Mouse (Mus musculus): ENCODE measurements around the gene Ank3. TPM values are rescaled to one million over a fixed set of nuclear protein-coding genes. Genes with fewer than 3 reads are reported as not detected.

The Ank3 gene
- polyA plus RNA-seq, 1 experiment: 39.1 TPM

GRCm38 (mm10) chr10:69659818-69660217 is 261.2 kb downstream of the Ank3 start:
- H3K4me3 ChIP-seq (ENCODE audit: insufficient read depth, low read depth, low read length): no peak overlapping the region
- TF ChIP-seq POLR2A (IDR thresholded peaks at IDR 0.05; ENCODE audit: low read depth, low read length) (no peak), CTCF (conservative IDR thresholded peaks at IDR 0.05; ENCODE audit: insufficient read depth, insufficient read length, low read depth, low read length) (no peak)
- no peaks in the 10 kb centered on the region for H3K36me3 ChIP-seq (ENCODE audit: control insufficient read depth, insufficient read depth, low read length)
- no peaks in the 10 kb centered on the region for H3K27me3 ChIP-seq (replicated peaks; ENCODE audit: control insufficient read depth, insufficient read depth, low read length)
- DNase-seq: no peak
- 93% methylated on average over 4 of the region's 4 CpGs for WGBS
- no peak overlapping the region for H3K27ac ChIP-seq (ENCODE audit: insufficient read depth, low read depth, low read length)
- H3K4me1 ChIP-seq (ENCODE audit: control insufficient read depth, insufficient read depth, low read length): no peaks in the 10 kb centered on the region

GRCm38 (mm10) chr10:69662338-69662737 is 263.8 kb downstream of the Ank3 start:
- TF ChIP-seq CTCF (conservative IDR thresholded peaks at IDR 0.05; ENCODE audit: insufficient read depth, insufficient read length, low read depth, low read length) (peak; percentile 93), POLR2A (IDR thresholded peaks at IDR 0.05; ENCODE audit: low read depth, low read length) (no peak)
- H3K4me1 ChIP-seq (ENCODE audit: control insufficient read depth, insufficient read depth, low read length): no peaks in the 10 kb centered on the region
- WGBS: 6% methylated on average over 7 of the region's 7 CpGs
- H3K36me3 ChIP-seq (ENCODE audit: control insufficient read depth, insufficient read depth, low read length): no peaks in the 10 kb centered on the region
- peak; percentile 77 for DNase-seq
- no peak overlapping the region for H3K4me3 ChIP-seq (ENCODE audit: insufficient read depth, low read depth, low read length)
- H3K27me3 ChIP-seq (replicated peaks; ENCODE audit: control insufficient read depth, insufficient read depth, low read length): no peaks in the 10 kb centered on the region
- no peak overlapping the region for H3K27ac ChIP-seq (ENCODE audit: insufficient read depth, low read depth, low read length)

GRCm38 (mm10) chr10:69667482-69667881 is 268.9 kb downstream of the Ank3 start:
- WGBS: 84% methylated on average over 4 of the region's 4 CpGs
- DNase-seq: no peak
- H3K27me3 ChIP-seq (replicated peaks; ENCODE audit: control insufficient read depth, insufficient read depth, low read length): no peaks in the 10 kb centered on the region
- TF ChIP-seq CTCF (conservative IDR thresholded peaks at IDR 0.05; ENCODE audit: insufficient read depth, insufficient read length, low read depth, low read length) (no peak), POLR2A (IDR thresholded peaks at IDR 0.05; ENCODE audit: low read depth, low read length) (no peak)
- no peak overlapping the region for H3K4me3 ChIP-seq (ENCODE audit: insufficient read depth, low read depth, low read length)
- no peaks in the 10 kb centered on the region for H3K36me3 ChIP-seq (ENCODE audit: control insufficient read depth, insufficient read depth, low read length)
- H3K27ac ChIP-seq (ENCODE audit: insufficient read depth, low read depth, low read length): no peak overlapping the region
- peaks cover 21% of the 10 kb centered on the region; the same call in 1 of the 2 replicates for H3K4me1 ChIP-seq (ENCODE audit: control insufficient read depth, insufficient read depth, low read length)

GRCm38 (mm10) chr10:69670496-69670895 is 271.9 kb downstream of the Ank3 start:
- Histone ChIP-seq H3K4me3 (ENCODE audit: insufficient read depth, low read depth, low read length) (no peak overlapping the region), H3K27me3 (replicated peaks; ENCODE audit: control insufficient read depth, insufficient read depth, low read length) (no peaks in the 10 kb centered on the region), H3K27ac (ENCODE audit: insufficient read depth, low read depth, low read length) (peak overlapping the region; percentile 92), H3K36me3 (ENCODE audit: control insufficient read depth, insufficient read depth, low read length) (no peaks in the 10 kb centered on the region), H3K4me1 (ENCODE audit: control insufficient read depth, insufficient read depth, low read length) (peaks cover 24% of the 10 kb centered on the region; the same call in 1 of the 2 replicates)
- no peak for TF ChIP-seq CTCF (conservative IDR thresholded peaks at IDR 0.05; ENCODE audit: insufficient read depth, insufficient read length, low read depth, low read length)
- TF ChIP-seq POLR2A (IDR thresholded peaks at IDR 0.05; ENCODE audit: low read depth, low read length): no peak
- WGBS: 12% methylated on average over 1 of the region's 1 CpGs
- no peak for DNase-seq

GRCm38 (mm10) chr10:69670959-69671358 is 272.4 kb downstream of the Ank3 start:
- no peak overlapping the region for H3K4me3 ChIP-seq (ENCODE audit: insufficient read depth, low read depth, low read length)
- WGBS: 30% methylated on average over 2 of the region's 2 CpGs

GRCm38 (mm10) chr10:69671505-69671904 is 272.9 kb downstream of the Ank3 start:
- Histone ChIP-seq H3K27ac (ENCODE audit: insufficient read depth, low read depth, low read length) (peak overlapping the region; percentile 65), H3K4me3 (ENCODE audit: insufficient read depth, low read depth, low read length) (no peak overlapping the region), H3K4me1 (ENCODE audit: control insufficient read depth, insufficient read depth, low read length) (peaks cover 24% of the 10 kb centered on the region; the same call in 1 of the 2 replicates), H3K27me3 (replicated peaks; ENCODE audit: control insufficient read depth, insufficient read depth, low read length) (no peaks in the 10 kb centered on the region), H3K36me3 (ENCODE audit: control insufficient read depth, insufficient read depth, low read length) (no peaks in the 10 kb centered on the region)
- TF ChIP-seq CTCF (conservative IDR thresholded peaks at IDR 0.05; ENCODE audit: insufficient read depth, insufficient read length, low read depth, low read length): no peak
- TF ChIP-seq POLR2A (IDR thresholded peaks at IDR 0.05; ENCODE audit: low read depth, low read length): no peak
- 37% methylated on average over 3 of the region's 3 CpGs for WGBS
- DNase-seq: peak; percentile 69

More at GRCm38 (mm10) chr10:69670959-69671358, 272.4 kb downstream of the Ank3 start:
- DNase-seq: peak; percentile 67
- TF ChIP-seq POLR2A (IDR thresholded peaks at IDR 0.05; ENCODE audit: low read depth, low read length) (no peak), CTCF (conservative IDR thresholded peaks at IDR 0.05; ENCODE audit: insufficient read depth, insufficient read length, low read depth, low read length) (no peak)
- no peaks in the 10 kb centered on the region for H3K36me3 ChIP-seq (ENCODE audit: control insufficient read depth, insufficient read depth, low read length)
- no peaks in the 10 kb centered on the region for H3K27me3 ChIP-seq (replicated peaks; ENCODE audit: control insufficient read depth, insufficient read depth, low read length)
- H3K4me1 ChIP-seq (ENCODE audit: control insufficient read depth, insufficient read depth, low read length): peaks cover 24% of the 10 kb centered on the region; the same call in 1 of the 2 replicates
- H3K27ac ChIP-seq (ENCODE audit: insufficient read depth, low read depth, low read length): peak overlapping the region; percentile 92

- Histone ChIP-seq H3K27me3 (replicated peaks; ENCODE audit: control insufficient read depth, insufficient read depth, low read length) (no peaks in the 10 kb centered on the region), H3K27ac (ENCODE audit: insufficient read depth, low read depth, low read length) (peak overlapping the region; percentile 50), H3K4me3 (ENCODE audit: insufficient read depth, low read depth, low read length) (no peak overlapping the region), H3K4me1 (ENCODE audit: control insufficient read depth, insufficient read depth, low read length) (peaks cover 24% of the 10 kb centered on the region; the same call in 1 of the 2 replicates), H3K36me3 (ENCODE audit: control insufficient read depth, insufficient read depth, low read length) (no peaks in the 10 kb centered on the region)
- TF ChIP-seq POLR2A (IDR thresholded peaks at IDR 0.05; ENCODE audit: low read depth, low read length): no peak
- TF ChIP-seq CTCF (conservative IDR thresholded peaks at IDR 0.05; ENCODE audit: insufficient read depth, insufficient read length, low read depth, low read length): no peak
- no peak for DNase-seq
Observed at GRCm38 (mm10) chr10:69672545-69672944, 274.0 kb downstream of the Ank3 start.
